In genomic region chr6:18569221-18569620, GRCm38 (mm10) we compare ENCODE assay signal across 12 mouse cellular contexts.
"Had no signal": no experiment of that assay in that cellular context is flagged by ENCODE, and none has a peak within 500 bp of the region (broad histone marks: within the 10 kb centered on the region; RNA-seq: fewer than 3 reads in every experiment).

No protein-coding gene starts in this region.

- DNase-seq: left cerebral cortex, postnatal 4 days; liver; liver, embryonic 13.5 days; liver, postnatal 0 days; lung, adult 18-20 months; lung, adult 2 months; lung, embryonic 14.5 days; lung, postnatal 10 days; lung, postnatal 14 days; lung, postnatal 36 days; lung, postnatal 4 days; midbrain, embryonic 14.5 days had no signal
